Mouse (Mus musculus) c-Kit-positive CD71-negative TER-119-negative erythroid progenitor cells, embryonic 14.5 days (primary cell): Measurements from ENCODE around the gene Tsen54.
A peak's percentile ranks its signal among the peaks of the same experiment; 100 is the strongest.
"Not testable (repeated sequence)": the region's sequence is repeated elsewhere in the genome, so short reads cannot be mapped to it uniquely, and the experiment has no call there.

Source experiments
- DNase-seq: peaks from one replicate; pipeline ENCODE4 v3.0.0-alpha.2; 2013; ENCODE audit warnings: low read depth

Gene Tsen54

GRCm38 (mm10) chr11:115829036-115829435 lies 14.5 kb downstream of the Tsen54 start:
- no peak for DNase-seq

- no peak for DNase-seq
Observed at GRCm38 (mm10) chr11:115830550-115831325, 16.2 kb downstream of the Tsen54 start.

- no peak for DNase-seq
Observed at GRCm38 (mm10) chr11:115831518-115831917, 17.0 kb downstream of the Tsen54 start.

DNA sequence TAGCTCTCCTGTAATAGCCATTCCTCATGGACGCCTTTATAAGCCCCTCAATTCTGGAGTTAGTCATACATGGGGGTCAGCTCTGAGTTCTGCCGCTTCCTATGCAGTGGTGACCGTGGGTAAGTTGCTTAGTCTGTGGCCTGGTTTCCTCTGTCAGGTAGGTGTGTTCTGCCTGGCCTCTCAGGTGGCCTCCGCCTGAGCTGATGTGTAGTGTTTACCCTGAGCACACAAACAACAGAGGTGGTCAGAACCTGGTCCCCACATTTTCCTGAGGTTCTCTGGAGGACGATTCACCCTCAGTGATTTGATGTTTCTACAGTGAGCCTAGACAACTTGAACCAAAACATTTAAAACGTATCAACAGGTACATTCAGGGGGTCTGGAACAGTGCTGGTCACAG lies 17.5 kb downstream of the Tsen54 start:
- DNase-seq = no peak

- no peak for DNase-seq
Observed at GRCm38 (mm10) chr11:115832523-115832922, 18.0 kb downstream of the Tsen54 start.

- DNase-seq = no peak
Observed at GRCm38 (mm10) chr11:115833021-115833513, 18.5 kb downstream of the Tsen54 start.

- no peak for DNase-seq
Observed at GRCm38 (mm10) chr11:115834033-115834432, 19.5 kb downstream of the Tsen54 start.

- no peak for DNase-seq
Observed at GRCm38 (mm10) chr11:115836656-115837395, 22.3 kb downstream of the Tsen54 start.

DNA sequence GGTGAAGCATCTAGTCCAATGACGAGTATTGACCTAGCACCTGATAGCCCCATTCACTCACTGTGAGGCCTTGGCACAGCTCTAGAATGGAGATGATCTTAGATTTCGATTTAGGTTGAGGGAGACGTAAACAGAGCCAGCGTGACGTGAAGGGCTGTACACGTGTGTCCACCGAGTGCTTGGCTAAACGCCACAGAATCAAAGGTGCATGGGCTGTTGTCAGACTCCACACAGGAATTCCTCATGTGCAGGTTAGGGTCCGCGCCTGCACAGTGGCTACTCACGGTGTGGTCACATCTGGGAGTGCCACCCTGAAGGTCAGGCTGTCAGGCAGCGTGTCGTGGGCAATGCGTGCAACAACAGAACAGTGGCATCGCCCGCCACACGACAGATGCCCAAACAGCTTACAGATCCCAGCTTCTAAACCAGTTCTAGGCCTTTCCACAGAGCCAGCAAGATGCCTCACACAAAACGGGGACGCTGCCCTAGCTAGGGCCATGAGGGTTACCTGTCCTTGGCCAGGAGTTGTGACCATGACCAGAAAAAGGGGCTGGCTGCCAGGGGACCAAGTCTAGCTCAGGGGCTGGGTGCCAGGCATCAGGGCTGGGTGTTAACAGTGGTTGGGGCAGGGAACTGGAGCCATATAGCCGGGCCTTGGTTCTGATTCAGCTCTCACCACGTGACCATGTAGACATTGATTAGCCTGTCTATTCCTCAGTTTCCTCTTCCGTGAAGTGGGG lies 23.3 kb downstream of the Tsen54 start:
- no peak for DNase-seq

- no peak for DNase-seq
Observed at GRCm38 (mm10) chr11:115838895-115839311, 24.4 kb downstream of the Tsen54 start.

- no peak for DNase-seq
Observed at GRCm38 (mm10) chr11:115839732-115840131, 25.2 kb downstream of the Tsen54 start.

GRCm38 (mm10) chr11:115841044-115841443 lies 26.5 kb downstream of the Tsen54 start:
- no peak for DNase-seq

DNA sequence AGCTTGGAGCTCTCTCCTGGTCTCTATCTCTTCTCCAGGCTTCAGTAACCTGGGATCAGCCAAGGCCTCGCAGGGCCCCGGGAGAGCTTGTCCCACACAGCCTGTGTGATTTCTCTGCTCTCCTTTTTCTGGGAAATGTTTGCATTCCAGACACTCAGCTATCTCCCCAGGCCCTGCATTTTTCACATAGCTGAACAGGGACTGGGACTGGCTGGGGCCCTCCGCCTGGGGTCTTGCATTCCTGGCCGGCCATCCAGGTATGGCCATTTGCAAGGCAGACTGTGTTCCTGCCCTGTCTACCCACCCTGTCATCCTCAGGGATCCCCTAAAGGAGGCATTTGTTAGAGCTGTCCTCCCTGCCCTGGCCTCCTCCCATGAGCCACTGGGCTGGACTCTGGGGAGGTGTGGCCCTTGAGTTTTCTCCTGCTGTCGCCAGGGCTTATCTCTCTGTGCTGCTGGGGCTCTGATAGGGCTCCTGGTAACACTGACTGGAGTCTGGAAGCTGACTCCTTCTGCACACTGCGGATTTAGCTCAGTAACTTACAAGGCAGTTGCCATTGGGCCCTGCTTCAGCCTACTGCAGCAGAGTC lies 27.5 kb downstream of the Tsen54 start:
- DNase-seq = peak; percentile 32

DNA sequence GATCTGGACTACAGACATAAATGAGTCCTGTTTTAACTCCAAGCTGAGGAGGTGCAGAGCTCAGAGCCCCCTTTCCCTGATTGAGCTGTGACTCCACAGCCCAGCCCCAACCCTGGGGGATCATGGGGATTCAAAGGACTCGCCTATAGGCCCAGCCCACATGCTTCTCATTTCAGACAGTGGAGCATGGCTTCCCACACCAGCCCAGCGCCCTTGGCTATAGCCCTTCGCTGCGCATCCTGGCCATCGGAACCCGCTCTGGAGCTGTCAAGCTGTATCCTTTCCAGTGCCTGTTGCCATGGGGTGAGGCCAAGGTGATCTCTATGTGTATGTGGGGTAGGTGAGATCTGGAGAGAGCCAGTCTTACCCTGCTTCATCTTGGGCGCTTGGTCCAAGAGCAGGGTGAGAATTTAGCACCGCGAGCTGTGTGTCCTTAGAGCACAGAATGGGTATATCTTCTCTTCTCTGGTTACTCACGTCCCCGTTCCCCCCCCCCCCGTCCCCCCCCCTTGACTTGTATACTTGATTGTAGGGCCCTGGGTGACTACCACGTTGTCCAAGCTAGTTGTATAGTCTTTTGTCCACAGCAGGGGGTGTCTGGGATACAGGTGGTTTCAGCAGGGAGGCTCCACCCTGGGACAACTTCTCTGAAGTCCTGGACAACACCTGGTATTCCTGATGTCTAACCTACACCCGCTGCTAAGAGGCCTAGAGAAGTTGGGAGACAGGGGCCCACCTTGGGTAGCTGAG lies 28.8 kb downstream of the Tsen54 start:
- DNase-seq = no peak

DNA sequence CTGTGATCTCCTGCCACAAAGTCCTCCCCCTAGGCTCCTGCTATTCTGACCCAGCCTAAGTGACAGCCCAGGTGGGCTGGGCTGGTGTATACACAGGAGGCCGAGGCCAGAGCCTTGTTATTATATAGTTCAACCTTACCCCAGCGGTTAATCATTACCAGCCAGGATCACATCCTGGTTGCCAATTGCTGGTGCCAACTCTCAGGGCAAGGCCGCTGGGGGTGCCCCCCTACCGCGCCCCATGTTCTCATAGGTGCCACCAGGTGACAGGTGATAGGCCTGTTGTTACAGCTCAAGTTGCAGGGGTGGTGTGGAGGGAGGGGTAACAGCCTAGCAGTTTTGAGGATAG lies 29.3 kb downstream of the Tsen54 start:
- DNase-seq = no peak

- no peak for DNase-seq
Observed at GRCm38 (mm10) chr11:115844240-115844639, 29.7 kb downstream of the Tsen54 start.

DNA sequence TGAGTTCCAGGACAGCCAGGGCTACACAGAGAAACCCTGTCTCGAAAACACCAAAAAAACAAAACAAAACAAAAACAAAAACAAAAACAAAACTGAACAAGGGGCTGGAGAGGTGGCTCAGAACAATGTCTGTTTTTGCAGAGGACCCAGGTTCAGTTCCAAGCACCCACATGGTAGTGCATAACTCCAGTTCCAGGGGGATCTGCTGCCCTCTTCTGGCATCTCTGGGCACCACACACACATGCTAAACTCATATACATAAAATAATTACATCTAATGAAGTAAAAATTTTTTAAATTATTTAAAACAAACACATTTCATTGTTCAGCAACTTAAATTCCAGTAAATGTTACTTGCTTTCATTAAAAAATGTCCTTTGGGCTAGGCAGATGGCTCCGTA lies 31.3 kb downstream of the Tsen54 start:
- DNase-seq = no peak

DNA sequence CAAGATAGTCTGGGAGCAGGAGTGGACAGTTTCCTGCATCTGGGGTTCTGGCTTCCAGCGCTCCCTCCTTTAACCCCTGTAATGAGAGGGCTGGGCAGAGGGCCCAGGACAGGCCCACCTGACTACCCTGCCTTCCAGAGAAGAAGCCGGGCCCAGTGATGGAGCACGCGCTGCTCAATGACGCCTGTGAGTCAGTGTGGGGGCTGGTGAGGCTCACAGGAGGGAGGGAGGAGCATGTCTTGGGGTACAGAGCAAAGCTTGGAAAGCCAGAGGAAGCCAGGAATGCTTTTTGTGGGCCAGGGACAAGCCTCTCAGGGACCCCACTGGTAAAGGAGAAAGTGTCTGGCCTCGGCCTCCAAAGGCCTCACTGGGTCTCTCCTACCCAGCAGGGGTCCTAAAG lies 40.1 kb downstream of the Tsen54 start:
- no peak for DNase-seq

DNA sequence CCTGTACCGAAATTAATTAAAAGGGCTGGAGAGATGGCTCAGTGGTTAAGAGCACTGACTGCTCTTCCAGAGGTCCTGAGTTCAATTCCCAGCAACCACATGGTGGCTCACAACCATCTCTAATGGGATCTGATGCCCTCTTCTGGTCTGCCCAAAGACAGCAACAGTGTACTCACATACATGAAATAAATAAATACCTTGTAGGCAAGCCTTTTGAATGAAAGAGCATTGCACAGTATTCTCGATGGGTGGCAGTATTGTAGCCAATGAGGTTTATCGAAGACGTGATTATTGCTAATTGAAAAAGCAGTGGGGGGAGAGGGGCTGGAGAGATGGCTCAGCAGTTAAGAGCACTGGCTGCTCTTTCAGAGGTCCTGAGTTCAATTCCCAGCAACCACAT lies 42.6 kb downstream of the Tsen54 start:
- DNase-seq = not testable (repeated sequence)

GRCm38 (mm10) chr11:115857936-115858335 lies 43.4 kb downstream of the Tsen54 start:
- no peak for DNase-seq

- no peak for DNase-seq
Observed at GRCm38 (mm10) chr11:115858354-115858753, 43.8 kb downstream of the Tsen54 start, which contains the start of gene Myo15b. TSS of gene Myo15b (plus strand) at chr11:115858406.
